Comparison of ENCODE assay signal across 29 mouse cellular contexts in genomic region chr9:95350550-95350949, GRCm38 (mm10). TPM values are rescaled to one million over a fixed set of nuclear protein-coding genes. Genes with fewer than 3 reads are reported as not detected.
DNase-seq lines count a peak whose midpoint lies in the region; ATAC-seq and TF ChIP-seq lines count a peak whose summit lies in the region.
"Had no signal": no experiment of that assay in that cellular context is flagged by ENCODE, and none has a peak within 500 bp of the region (broad histone marks: within the 10 kb centered on the region; RNA-seq: fewer than 3 reads in every experiment).

No protein-coding gene starts in this region.

- no peaks in the 10 kb centered on the region for H3K27me3 ChIP-seq in megakaryocyte, embryonic 14.5 days (replicated peaks)
- H3K27me3 ChIP-seq in MEL (ENCODE audit: control insufficient read depth in 1 of 2, insufficient read depth in 2 of 2, low read length in 2 of 2), result no peaks in the 10 kb centered on the region
- H3K27me3 ChIP-seq in midbrain, postnatal 0 days (ENCODE audit: insufficient read depth, low read length), result no peaks in the 10 kb centered on the region
- H3K27me3 ChIP-seq: embryonic facial prominence, embryonic 15.5 days; heart, embryonic 15.5 days; intestine, embryonic 15.5 days; limb, embryonic 13.5 days; liver, embryonic 12.5 days; midbrain, embryonic 15.5 days; neural tube, embryonic 15.5 days had no signal

- peaks cover 2% of the 10 kb centered on the region for H3K36me3 ChIP-seq in megakaryocyte, embryonic 14.5 days (replicated peaks; ENCODE audit: low read length)
- no peaks in the 10 kb centered on the region; a peak in 1 of 4 replicates for H3K36me3 ChIP-seq in MEL (ENCODE audit: control insufficient read depth in 1 of 2, insufficient read depth in 2 of 2, low read length in 2 of 2)
- no peaks in the 10 kb centered on the region for H3K36me3 ChIP-seq in midbrain, postnatal 0 days (ENCODE audit: insufficient read depth, low read length)
- H3K36me3 ChIP-seq: embryonic facial prominence, embryonic 15.5 days; heart, embryonic 15.5 days; intestine, embryonic 15.5 days; limb, embryonic 13.5 days; liver, embryonic 12.5 days; midbrain, embryonic 15.5 days; neural tube, embryonic 15.5 days had no signal

- WGBS in midbrain, postnatal 0 days, result 77% methylated on average over 4 of the region's 4 CpGs

- H3K79me2 ChIP-seq in MEL (ENCODE audit: control insufficient read depth, insufficient read depth, low read length, poor library complexity), result no peaks in the 10 kb centered on the region

- peaks cover 6% of the 10 kb centered on the region; the same call in 1 of the 2 replicates for H3K9me3 ChIP-seq in megakaryocyte, embryonic 14.5 days
- H3K9me3 ChIP-seq in MEL (replicated peaks; ENCODE audit: insufficient read depth, low read length), result no peaks in the 10 kb centered on the region
- H3K9me3 ChIP-seq in midbrain, postnatal 0 days (ENCODE audit: low read length), result no peaks in the 10 kb centered on the region
- H3K9me3 ChIP-seq: embryonic facial prominence, embryonic 15.5 days; heart, embryonic 15.5 days; intestine, embryonic 15.5 days; limb, embryonic 13.5 days; liver, embryonic 12.5 days; midbrain, embryonic 15.5 days; neural tube, embryonic 15.5 days had no signal

- no peak overlapping the region for H3K27ac ChIP-seq in MEL (ENCODE audit: control insufficient read depth, low read depth, low read length)
- H3K27ac ChIP-seq in midbrain, postnatal 0 days (ENCODE audit: low read depth, low read length), result no peak overlapping the region
- H3K27ac ChIP-seq: embryonic facial prominence, embryonic 15.5 days; heart, embryonic 15.5 days; hindbrain, embryonic 14.5 days; intestine, embryonic 15.5 days; layer of hippocampus, adult 2 months; limb, embryonic 13.5 days; liver, embryonic 12.5 days; midbrain, embryonic 15.5 days; neural tube, embryonic 15.5 days; stomach, postnatal 0 days had no signal

- peak; percentile 33 for DNase-seq in MEL (ENCODE audit: low read depth, low spot score)
- no peak for DNase-seq in midbrain, postnatal 0 days (ENCODE audit: low spot score)
- no peak for DNase-seq in spleen, postnatal 36 days (ENCODE audit: low spot score in 2 of 2)
- no peak for DNase-seq in B cell, adult 2 months
- DNase-seq: adrenal gland, postnatal 25 days; cerebellum, adult 8-10 months; cerebellum, postnatal 36 days; embryo, embryonic 11 days; forebrain, postnatal 0 days; gastrocnemius, postnatal 36 days; heart, postnatal 36 days; kidney, adult 8-10 months; kidney, postnatal 14 days; lung, adult 18-20 months; lung, postnatal 14 days; thymus, adult 2 months had no signal

- H3K9ac ChIP-seq in MEL (ENCODE audit: control insufficient read depth, low read depth, low read length, poor library complexity, severe bottlenecking), result no peak overlapping the region
- no peak overlapping the region for H3K9ac ChIP-seq in midbrain, postnatal 0 days (replicated peaks; ENCODE audit: low read length, poor library complexity, severe bottlenecking)
- H3K9ac ChIP-seq: embryonic facial prominence, embryonic 15.5 days; forebrain, postnatal 0 days; heart, embryonic 15.5 days; hindbrain, embryonic 14.5 days; intestine, embryonic 15.5 days; limb, embryonic 13.5 days; liver, embryonic 12.5 days; midbrain, embryonic 15.5 days; neural tube, embryonic 15.5 days had no signal

- TF ChIP-seq RAD21 in MEL (IDR thresholded peaks at IDR 0.05; ENCODE audit: low read depth, low read length), result no peak

- H3K4me1 ChIP-seq in megakaryocyte, embryonic 14.5 days, result peaks cover 46% of the 10 kb centered on the region
- no peaks in the 10 kb centered on the region for H3K4me1 ChIP-seq in MEL (ENCODE audit: control insufficient read depth in 1 of 2, insufficient read depth in 2 of 2, low read length in 2 of 2)
- H3K4me1 ChIP-seq in midbrain, postnatal 0 days (ENCODE audit: insufficient read depth, low read length), result no peaks in the 10 kb centered on the region
- H3K4me1 ChIP-seq: embryonic facial prominence, embryonic 15.5 days; heart, embryonic 15.5 days; intestine, embryonic 15.5 days; limb, embryonic 13.5 days; liver, embryonic 12.5 days; midbrain, embryonic 15.5 days; neural tube, embryonic 15.5 days had no signal

- TF ChIP-seq EP300 in MEL (IDR thresholded peaks at IDR 0.05; ENCODE audit: low read depth in 1 of 2, low read length in 2 of 2), result no peak

- no peak for ATAC-seq in megakaryocyte, adult 5-6 weeks (ENCODE audit: poor library complexity, severe bottlenecking)
- peak; percentile 88 for ATAC-seq in inflammation-experienced regulatory T-cells, adult 6 months
- no peak for ATAC-seq in midbrain, postnatal 0 days (ENCODE audit: low FRiP score)
- ATAC-seq: forebrain, postnatal 0 days; intestine, embryonic 15.5 days; liver, embryonic 12.5 days; midbrain, embryonic 15.5 days had no signal

- TF ChIP-seq CTCF in MEL (IDR thresholded peaks at IDR 0.05 in 2 of 3, conservative IDR thresholded peaks at IDR 0.05 in 1 of 3; ENCODE audit: control insufficient read depth in 1 of 3, insufficient read depth in 1 of 3, low read depth in 2 of 3, low read length in 3 of 3, poor library complexity in 1 of 3, severe bottlenecking in 1 of 3), result no peak
- TF ChIP-seq CTCF in midbrain, postnatal 0 days (IDR thresholded peaks at IDR 0.05), result no peak

- no peak overlapping the region for H3K4me2 ChIP-seq in midbrain, postnatal 0 days (ENCODE audit: low read depth, low read length, poor library complexity, severe bottlenecking)
- H3K4me2 ChIP-seq: embryonic facial prominence, embryonic 15.5 days; heart, embryonic 15.5 days; hindbrain, embryonic 14.5 days; intestine, embryonic 15.5 days; limb, embryonic 13.5 days; liver, embryonic 12.5 days; midbrain, embryonic 15.5 days; neural tube, embryonic 15.5 days had no signal

- H3K4me3 ChIP-seq in megakaryocyte, embryonic 14.5 days (replicated peaks), result peak overlapping the region; percentile 50
- no peak overlapping the region for H3K4me3 ChIP-seq in MEL (ENCODE audit: control insufficient read depth in 1 of 2, insufficient read depth in 1 of 2, low read depth in 2 of 2, low read length in 2 of 2)
- no peak overlapping the region for H3K4me3 ChIP-seq in midbrain, postnatal 0 days (ENCODE audit: low read depth, low read length)
- H3K4me3 ChIP-seq: embryonic facial prominence, embryonic 15.5 days; heart, embryonic 15.5 days; intestine, embryonic 15.5 days; layer of hippocampus, adult 2 months; limb, embryonic 13.5 days; liver, embryonic 12.5 days; midbrain, embryonic 15.5 days; neural tube, embryonic 15.5 days had no signal

- no peak for TF ChIP-seq POLR2A in MEL (IDR thresholded peaks at IDR 0.05; ENCODE audit: control insufficient read depth in 1 of 2, insufficient read depth in 1 of 2, low read depth in 1 of 2, low read length in 2 of 2, poor library complexity in 1 of 2)

TF ChIP-seq in MEL, 35 proteins besides CTCF, POLR2A, EP300 and RAD21:
- TF ChIP-seq RCOR1 (IDR thresholded peaks at IDR 0.05; ENCODE audit: low read depth, low read length) (no peak), SMC3 (IDR thresholded peaks at IDR 0.05; ENCODE audit: low read depth, low read length) (no peak), POLR2AphosphoS2 (IDR thresholded peaks at IDR 0.05; ENCODE audit: low read length) (no peak)
TF ChIP-seq in MEL: peak in this region for 0.

RNA-seq across cellular contexts. Expression of gene Chst2, which starts 56.0 kb away (rescaled TPM):
- polyA plus RNA-seq in megakaryocyte, embryonic 14.5 days (2012; ENCODE audit: insufficient read depth, low replicate concordance), result not detected in 2 replicates
- total RNA-seq in megakaryocyte, adult 5-6 weeks (2015), result 0.02 TPM in 1 of 2 replicates, not detected in the other
- total RNA-seq in megakaryocyte, adult 5-6 weeks (2017), result not detected in 2 replicates
- total RNA-seq in MEL (2012; rRNA removed), result not detected in 2 replicates
- not detected for polyA plus RNA-seq in MEL (2012; ENCODE audit: insufficient read depth in 1 of 2, insufficient read length in 2 of 2, low read depth in 1 of 2, low replicate concordance in 2 of 2, missing spikeins in 1 of 2)
- 10 to 100 TPM in 1 of 3 experiments, 1 to 10 TPM in 2; 6.1 to 15.1 (median 7.3) TPM for polyA plus RNA-seq in inflammation-experienced regulatory T-cells, adult 6 months (2017; shearing (Covaris generic))
- total RNA-seq in midbrain, postnatal 0 days (2014; rRNA removed), result 78.0 and 79.1 TPM in 2 replicates
- polyA plus RNA-seq in midbrain, postnatal 0 days (2015; fragmentation: Nextera tagmentation; extraction: Ambion mirVana), result 33.9 and 36.4 TPM in 2 replicates
